Mouse (Mus musculus) bone marrow macrophage, adult 2 months (primary cell): ENCODE measurements around the gene Srp9. TPM values are rescaled to one million over a fixed set of nuclear protein-coding genes. Genes with fewer than 3 reads are reported as not detected.
A peak's percentile ranks its signal among the peaks of the same experiment; 100 is the strongest.

Experiments used
- H3K27ac ChIP-seq: 2 replicates; pipeline ENCODE4 v1.5.1; 2012; ENCODE audit warnings: low read depth, low read length; ENCODE audit not compliant: insufficient read depth
- H3K4me1 ChIP-seq: 2 replicates; pipeline ENCODE4 v1.6.1; 2012; ENCODE audit warnings: low read length; ENCODE audit not compliant: control insufficient read depth, insufficient read depth
- H3K4me3 ChIP-seq: 2 replicates; pipeline ENCODE4 v1.5.1; 2012; ENCODE audit warnings: mild to moderate bottlenecking, low read length, moderate library complexity; ENCODE audit not compliant: insufficient read depth
- CTCF ChIP-seq: IDR thresholded peaks from 2 replicates; pipeline ENCODE4 v1.5.1; 2012; ENCODE audit warnings: low read depth, mild to moderate bottlenecking, low read length, moderate library complexity
- POLR2A ChIP-seq: IDR thresholded peaks from 2 replicates; pipeline ENCODE4 v1.6.1; 2012; ENCODE audit warnings: mild to moderate bottlenecking, low read depth, low read length, borderline replicate concordance
- polyA plus RNA-seq: library from polyadenylated mRNA; stranded (reverse); fragments of >200 nt; gene quantifications from 2 replicates; pipeline ENCODE4 v1.2.4, GENCODE M21; 2012; ENCODE audit not compliant: missing spikeins, insufficient read depth, insufficient read length

Gene Srp9
- polyA plus RNA-seq, 1 experiment: 81.0 TPM

- Histone ChIP-seq H3K4me1 (peaks cover 11% of the 10 kb centered on the region), H3K27ac (no peak overlapping the region), H3K4me3 (no peak overlapping the region)
- no peak for TF ChIP-seq POLR2A
- TF ChIP-seq CTCF: no peak
These were observed 21.8 kb upstream of the Srp9 start for GRCm38 (mm10) chr1:182102706-182103105.

- TF ChIP-seq CTCF (no peak), POLR2A (no peak)
- Histone ChIP-seq H3K4me1 (peaks cover 16% of the 10 kb centered on the region), H3K27ac (no peak overlapping the region), H3K4me3 (no peak overlapping the region)
These were observed 21.1 kb upstream of the Srp9 start for GRCm38 (mm10) chr1:182103436-182103835.

- TF ChIP-seq CTCF: no peak
- TF ChIP-seq POLR2A: no peak
- Histone ChIP-seq H3K27ac (no peak overlapping the region), H3K4me3 (no peak overlapping the region), H3K4me1 (peaks cover 26% of the 10 kb centered on the region)
These were observed 19.5 kb upstream of the Srp9 start for GRCm38 (mm10) chr1:182105023-182105422.

GRCm38 (mm10) chr1:182107251-182107650 lies 17.3 kb upstream of the Srp9 start:
- TF ChIP-seq POLR2A: no peak
- no peak for TF ChIP-seq CTCF
- peaks cover 27% of the 10 kb centered on the region for H3K4me1 ChIP-seq

GRCm38 (mm10) chr1:182108397-182109099 lies 16.0 kb upstream of the Srp9 start:
- TF ChIP-seq POLR2A: no peak
- no peak for TF ChIP-seq CTCF
- Histone ChIP-seq H3K27ac (peak overlapping the region; percentile 84), H3K4me3 (peak overlapping the region; percentile 27), H3K4me1 (peaks cover 22% of the 10 kb centered on the region)

More at GRCm38 (mm10) chr1:182107251-182107650, 17.3 kb upstream of the Srp9 start:
- Histone ChIP-seq H3K4me3 (no peak overlapping the region), H3K27ac (no peak overlapping the region)

- no peak overlapping the region for H3K4me3 ChIP-seq
- peaks cover 22% of the 10 kb centered on the region for H3K4me1 ChIP-seq
- TF ChIP-seq CTCF (no peak), POLR2A (no peak)
- H3K27ac ChIP-seq: no peak overlapping the region
These were observed 14.4 kb upstream of the Srp9 start for GRCm38 (mm10) chr1:182110185-182110584.

GRCm38 (mm10) chr1:182110708-182111385 lies 13.7 kb upstream of the Srp9 start:
- H3K4me3 ChIP-seq: no peak overlapping the region

GRCm38 (mm10) chr1:182111386-182112317 lies 12.9 kb upstream of the Srp9 start:
- TF ChIP-seq CTCF (no peak), POLR2A (no peak)
- Histone ChIP-seq H3K27ac (no peak overlapping the region), H3K4me1 (peaks cover 22% of the 10 kb centered on the region), H3K4me3 (no peak overlapping the region)

More at GRCm38 (mm10) chr1:182110708-182111385, 13.7 kb upstream of the Srp9 start:
- Histone ChIP-seq H3K27ac (no peak overlapping the region), H3K4me1 (peaks cover 22% of the 10 kb centered on the region)
- TF ChIP-seq CTCF: no peak
- TF ChIP-seq POLR2A: no peak

- Histone ChIP-seq H3K4me1 (peaks cover 20% of the 10 kb centered on the region), H3K4me3 (no peak overlapping the region), H3K27ac (no peak overlapping the region)
- no peak for TF ChIP-seq CTCF
- no peak for TF ChIP-seq POLR2A
These were observed 12.2 kb upstream of the Srp9 start for GRCm38 (mm10) chr1:182112385-182112784.

- peaks cover 12% of the 10 kb centered on the region for H3K4me1 ChIP-seq
- no peak for TF ChIP-seq CTCF
- no peak overlapping the region for H3K27ac ChIP-seq
- no peak overlapping the region for H3K4me3 ChIP-seq
These were observed 11.4 kb upstream of the Srp9 start for GRCm38 (mm10) chr1:182113131-182113530.
